Mouse (Mus musculus): Measurements from ENCODE around the gene Akr1b3. TPM values are rescaled to one million over a fixed set of nuclear protein-coding genes. Genes with fewer than 3 reads are reported as not detected.

Gene Akr1b3
- total and polyA plus RNA-seq, 3 experiments, result 110 to 532 (median 151) TPM

- H3K9ac ChIP-seq (ENCODE audit: control insufficient read depth, low read depth, low read length, poor library complexity, severe bottlenecking), result no peak overlapping the region
- no peak for DNase-seq (ENCODE audit: low read depth, low spot score)
- H3K4me1 ChIP-seq (ENCODE audit: control insufficient read depth in 1 of 2, insufficient read depth in 2 of 2, low read length in 2 of 2), result no peaks in the 10 kb centered on the region
- peaks cover 0 to 5% of the 10 kb centered on the region in 2 experiments; a peak in 2 of 4 replicates for H3K36me3 ChIP-seq (ENCODE audit: control insufficient read depth in 1 of 2, insufficient read depth in 2 of 2, low read length in 2 of 2)
- H3K27me3 ChIP-seq (ENCODE audit: control insufficient read depth in 1 of 2, insufficient read depth in 2 of 2, low read length in 2 of 2), result no peaks in the 10 kb centered on the region
- TF ChIP-seq MEF2A (IDR thresholded peaks at IDR 0.05; ENCODE audit: extremely low read depth, insufficient replicate concordance, low read depth, low read length, poor library complexity, severe bottlenecking), result no peak
- no peak for TF ChIP-seq ELF1 (IDR thresholded peaks at IDR 0.05; ENCODE audit: low read depth, low read length)
- TF ChIP-seq POLR2AphosphoS5 (IDR thresholded peaks at IDR 0.05; ENCODE audit: borderline replicate concordance, low read depth, low read length), result no peak
- no peak for TF ChIP-seq TAL1 (IDR thresholded peaks at IDR 0.05; ENCODE audit: low read length)
- TF ChIP-seq ETS1 (IDR thresholded peaks at IDR 0.05; ENCODE audit: low read depth, low read length), result no peak
- peaks cover 11% of the 10 kb centered on the region for H3K79me2 ChIP-seq (ENCODE audit: control insufficient read depth, insufficient read depth, low read length, poor library complexity)
- H3K4me3 ChIP-seq (ENCODE audit: control insufficient read depth in 1 of 2, insufficient read depth in 1 of 2, low read depth in 2 of 2, low read length in 2 of 2), result no peak overlapping the region
- no peak overlapping the region for H3K27ac ChIP-seq (ENCODE audit: control insufficient read depth, low read depth, low read length)
- no peaks in the 10 kb centered on the region for H3K9me3 ChIP-seq (replicated peaks; ENCODE audit: insufficient read depth, low read length)
These were observed 3.9 kb downstream of the Akr1b3 start for GRCm38 (mm10) chr6:34313386-34313785.

GRCm38 (mm10) chr6:34310023-34310595, 7.2 kb downstream of the Akr1b3 start:
- Histone ChIP-seq H3K27ac (ENCODE audit: control insufficient read depth, low read depth, low read length) (no peak overlapping the region), H3K9ac (ENCODE audit: control insufficient read depth, low read depth, low read length, poor library complexity, severe bottlenecking) (no peak overlapping the region), H3K4me1 (ENCODE audit: control insufficient read depth in 1 of 2, insufficient read depth in 2 of 2, low read length in 2 of 2) (no peaks in the 10 kb centered on the region), H3K9me3 (replicated peaks; ENCODE audit: insufficient read depth, low read length) (no peaks in the 10 kb centered on the region), H3K4me3 (ENCODE audit: control insufficient read depth in 1 of 2, insufficient read depth in 1 of 2, low read depth in 2 of 2, low read length in 2 of 2) (no peak overlapping the region), H3K36me3 (ENCODE audit: control insufficient read depth in 1 of 2, insufficient read depth in 2 of 2, low read length in 2 of 2) (no peaks in the 10 kb centered on the region; a peak in 1 of 4 replicates), H3K79me2 (ENCODE audit: control insufficient read depth, insufficient read depth, low read length, poor library complexity) (no peaks in the 10 kb centered on the region; the same call in 1 of the 2 replicates), H3K27me3 (ENCODE audit: control insufficient read depth in 1 of 2, insufficient read depth in 2 of 2, low read length in 2 of 2) (no peaks in the 10 kb centered on the region)
- DNase-seq (ENCODE audit: low read depth, low spot score), result no peak
- TF ChIP-seq GATA1 (IDR thresholded peaks at IDR 0.05; ENCODE audit: low read depth, low read length) (no peak), TBP (IDR thresholded peaks at IDR 0.05; ENCODE audit: low read depth, low read length) (no peak)

GRCm38 (mm10) chr6:34309526-34309925, 7.8 kb downstream of the Akr1b3 start:
- DNase-seq (ENCODE audit: low read depth, low spot score), result no peak
- Histone ChIP-seq H3K9me3 (replicated peaks; ENCODE audit: insufficient read depth, low read length) (no peaks in the 10 kb centered on the region), H3K27ac (ENCODE audit: control insufficient read depth, low read depth, low read length) (no peak overlapping the region), H3K4me1 (ENCODE audit: control insufficient read depth in 1 of 2, insufficient read depth in 2 of 2, low read length in 2 of 2) (no peaks in the 10 kb centered on the region), H3K79me2 (ENCODE audit: control insufficient read depth, insufficient read depth, low read length, poor library complexity) (no peaks in the 10 kb centered on the region; the same call in 1 of the 2 replicates), H3K4me3 (ENCODE audit: control insufficient read depth in 1 of 2, insufficient read depth in 1 of 2, low read depth in 2 of 2, low read length in 2 of 2) (no peak overlapping the region), H3K27me3 (ENCODE audit: control insufficient read depth in 1 of 2, insufficient read depth in 2 of 2, low read length in 2 of 2) (no peaks in the 10 kb centered on the region), H3K9ac (ENCODE audit: control insufficient read depth, low read depth, low read length, poor library complexity, severe bottlenecking) (no peak overlapping the region), H3K36me3 (ENCODE audit: control insufficient read depth in 1 of 2, insufficient read depth in 2 of 2, low read length in 2 of 2) (no peaks in the 10 kb centered on the region; a peak in 1 of 4 replicates)
- TF ChIP-seq SMC3 (IDR thresholded peaks at IDR 0.05; ENCODE audit: low read depth, low read length), result no peak
- TF ChIP-seq CHD2 (IDR thresholded peaks at IDR 0.05; ENCODE audit: low read length), result no peak
- no peak for TF ChIP-seq ZKSCAN1 (IDR thresholded peaks at IDR 0.05; ENCODE audit: low read depth, low read length)
- no peak for TF ChIP-seq UBTF (IDR thresholded peaks at IDR 0.05; ENCODE audit: borderline replicate concordance, insufficient read depth, low read depth, low read length)
- no peak for TF ChIP-seq KAT2A (conservative IDR thresholded peaks at IDR 0.05; ENCODE audit: low read depth, low read length)
- no peak for TF ChIP-seq ZMIZ1 (IDR thresholded peaks at IDR 0.05; ENCODE audit: low read depth, low read length)
- no peak for TF ChIP-seq SIN3A (IDR thresholded peaks at IDR 0.05; ENCODE audit: low read length)
- no peak for TF ChIP-seq BHLHE40 (IDR thresholded peaks at IDR 0.05; ENCODE audit: borderline replicate concordance, low read depth, low read length)
- no peak for TF ChIP-seq POLR2AphosphoS2 (IDR thresholded peaks at IDR 0.05; ENCODE audit: low read length)
- TF ChIP-seq TBP (IDR thresholded peaks at IDR 0.05; ENCODE audit: low read depth, low read length), result no peak
- no peak for TF ChIP-seq USF1 (IDR thresholded peaks at IDR 0.05; ENCODE audit: low read depth, low read length)
- no peak for TF ChIP-seq MAZ (IDR thresholded peaks at IDR 0.05; ENCODE audit: low read depth, low read length)
- no peak for TF ChIP-seq MYC (IDR thresholded peaks at IDR 0.05; ENCODE audit: low read depth, low read length)
- TF ChIP-seq GABPA (IDR thresholded peaks at IDR 0.05; ENCODE audit: low read depth, low read length), result no peak
- no peak for TF ChIP-seq HCFC1 (IDR thresholded peaks at IDR 0.05; ENCODE audit: low read depth, low read length)
- no peak for TF ChIP-seq ZC3H11A (IDR thresholded peaks at IDR 0.05; ENCODE audit: low read depth, low read length)
- TF ChIP-seq GATA1 (IDR thresholded peaks at IDR 0.05; ENCODE audit: low read depth, low read length), result no peak
- no peak for TF ChIP-seq ELF1 (IDR thresholded peaks at IDR 0.05; ENCODE audit: low read depth, low read length)
- TF ChIP-seq TAL1 (IDR thresholded peaks at IDR 0.05; ENCODE audit: low read length), result no peak
- no peak for TF ChIP-seq RAD21 (IDR thresholded peaks at IDR 0.05; ENCODE audit: low read depth, low read length)

All from MEL (cell line).